Mouse (Mus musculus): ENCODE data around the gene Dlat. TPM values are rescaled to one million over a fixed set of nuclear protein-coding genes. Genes with fewer than 3 reads are reported as not detected.
A peak's percentile ranks its signal among the peaks of the same experiment; 100 is the strongest.

Gene Dlat
- polyA plus RNA-seq, 1 experiment from 2014 or later = 45.8 TPM

- Histone ChIP-seq H3K4me3 (no peak overlapping the region), H3K36me3 (peaks cover 47% of the 10 kb centered on the region), H3K4me1 (no peaks in the 10 kb centered on the region), H3K9ac (replicated peaks) (no peak overlapping the region), H3K27me3 (no peaks in the 10 kb centered on the region), H3K4me2 (replicated peaks) (no peak overlapping the region), H3K9me3 (no peaks in the 10 kb centered on the region), H3K27ac (replicated peaks) (no peak overlapping the region)
- ATAC-seq (ENCODE audit: low FRiP score, low read depth) = no peak
- WGBS = 76% methylated on average over 6 of the region's 6 CpGs
Measured at GRCm38 (mm10) chr9:50686866-50687652, 27.5 kb upstream of the Dlat start.

DNA sequence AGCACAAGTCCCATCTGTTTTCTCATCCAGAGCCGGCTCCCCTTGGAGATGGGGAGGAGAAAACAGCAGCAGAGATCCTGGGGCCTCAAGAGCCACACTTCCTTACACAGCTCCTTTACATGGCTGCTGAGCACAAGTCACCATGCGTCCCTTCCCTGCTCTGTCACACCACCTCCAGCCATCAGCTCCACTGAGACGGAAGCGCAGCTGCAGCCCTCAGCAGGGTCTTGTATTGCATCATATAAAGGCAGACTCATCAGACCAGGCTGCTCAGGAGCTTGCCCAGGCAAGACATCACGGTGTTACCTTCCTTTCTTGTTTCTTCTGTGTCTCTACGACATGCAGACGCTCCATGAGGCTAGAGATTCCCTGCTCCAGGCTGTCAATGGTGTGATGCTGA is 22.1 kb upstream of the Dlat start:
- no peak for ATAC-seq (ENCODE audit: low FRiP score, low read depth)
- no peaks in the 10 kb centered on the region for H3K9me3 ChIP-seq
- 65% methylated on average over 7 of the region's 7 CpGs for WGBS
- H3K4me1 ChIP-seq = no peaks in the 10 kb centered on the region
- no peaks in the 10 kb centered on the region for H3K27me3 ChIP-seq
- peaks cover 64% of the 10 kb centered on the region for H3K36me3 ChIP-seq
- H3K9ac ChIP-seq (replicated peaks) = no peak overlapping the region
- no peak overlapping the region for H3K4me3 ChIP-seq
- no peak overlapping the region for H3K27ac ChIP-seq (replicated peaks)
- H3K4me2 ChIP-seq (replicated peaks) = no peak overlapping the region

GRCm38 (mm10) chr9:50679406-50679805 is 19.8 kb upstream of the Dlat start:
- Histone ChIP-seq H3K4me3 (no peak overlapping the region), H3K4me1 (no peaks in the 10 kb centered on the region), H3K9me3 (no peaks in the 10 kb centered on the region), H3K27ac (replicated peaks) (no peak overlapping the region), H3K4me2 (replicated peaks) (no peak overlapping the region), H3K36me3 (peaks cover 64% of the 10 kb centered on the region), H3K27me3 (no peaks in the 10 kb centered on the region), H3K9ac (replicated peaks) (no peak overlapping the region)
- ATAC-seq (ENCODE audit: low FRiP score, low read depth) = no peak
- WGBS = 98% methylated on average over 1 of the region's 1 CpGs

DNA sequence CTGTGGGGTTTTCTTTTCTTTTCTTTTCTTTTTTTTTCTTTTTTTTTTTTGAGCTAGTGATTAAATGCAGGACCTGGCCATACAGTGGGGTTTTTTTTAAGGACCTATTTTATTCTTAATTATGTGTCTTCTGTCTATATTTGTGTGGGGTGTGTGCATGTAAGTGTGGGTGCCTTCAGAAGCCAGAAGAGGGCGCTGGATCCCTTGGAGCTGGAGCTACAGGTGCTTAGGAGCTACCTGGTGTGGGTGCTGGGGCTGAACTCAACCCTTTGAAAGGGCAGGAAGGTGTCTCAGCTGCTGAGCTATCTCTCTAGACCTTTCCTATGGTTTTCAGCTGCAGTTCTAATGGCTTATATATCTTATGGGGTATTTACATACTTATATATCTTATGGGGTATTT is 15.2 kb upstream of the Dlat start:
- Histone ChIP-seq H3K4me2 (replicated peaks) (no peak overlapping the region), H3K9ac (replicated peaks) (no peak overlapping the region), H3K4me1 (no peaks in the 10 kb centered on the region), H3K27ac (replicated peaks) (no peak overlapping the region), H3K4me3 (no peak overlapping the region), H3K27me3 (no peaks in the 10 kb centered on the region), H3K36me3 (peaks cover 23% of the 10 kb centered on the region; the same call in 1 of the 2 replicates), H3K9me3 (no peaks in the 10 kb centered on the region)
- no peak for ATAC-seq (ENCODE audit: low FRiP score, low read depth)
- WGBS = 9% methylated on average over 1 of the region's 1 CpGs

DNA sequence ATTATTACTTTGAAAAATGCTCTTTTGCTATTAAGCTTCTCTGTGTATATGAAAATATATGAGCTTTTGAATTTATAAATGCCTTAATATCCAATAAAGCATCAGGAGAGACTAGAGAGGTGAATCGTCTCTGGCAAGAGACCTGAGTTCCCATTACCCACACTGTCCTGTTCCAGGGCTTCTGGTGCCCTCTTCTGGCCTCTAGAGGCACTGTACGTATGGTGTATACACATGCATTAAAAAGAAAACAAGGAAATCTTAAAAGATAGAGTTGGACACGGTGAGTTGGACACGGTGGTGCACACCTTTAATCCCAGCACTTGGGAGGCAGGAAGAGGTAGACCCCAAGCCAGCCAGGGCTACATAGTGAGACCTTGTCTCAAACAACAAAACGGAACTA is 11.1 kb upstream of the Dlat start:
- Histone ChIP-seq H3K36me3 (peaks cover 27% of the 10 kb centered on the region), H3K4me2 (replicated peaks) (no peak overlapping the region), H3K27me3 (no peaks in the 10 kb centered on the region), H3K4me1 (no peaks in the 10 kb centered on the region), H3K9me3 (no peaks in the 10 kb centered on the region), H3K9ac (replicated peaks) (no peak overlapping the region), H3K27ac (replicated peaks) (no peak overlapping the region), H3K4me3 (no peak overlapping the region)
- WGBS = 36% methylated on average over 5 of the region's 5 CpGs
- 0 out of 2 replicates have a peak, but pooled peaks have one; percentile 12 for ATAC-seq (ENCODE audit: low FRiP score, low read depth)

DNA sequence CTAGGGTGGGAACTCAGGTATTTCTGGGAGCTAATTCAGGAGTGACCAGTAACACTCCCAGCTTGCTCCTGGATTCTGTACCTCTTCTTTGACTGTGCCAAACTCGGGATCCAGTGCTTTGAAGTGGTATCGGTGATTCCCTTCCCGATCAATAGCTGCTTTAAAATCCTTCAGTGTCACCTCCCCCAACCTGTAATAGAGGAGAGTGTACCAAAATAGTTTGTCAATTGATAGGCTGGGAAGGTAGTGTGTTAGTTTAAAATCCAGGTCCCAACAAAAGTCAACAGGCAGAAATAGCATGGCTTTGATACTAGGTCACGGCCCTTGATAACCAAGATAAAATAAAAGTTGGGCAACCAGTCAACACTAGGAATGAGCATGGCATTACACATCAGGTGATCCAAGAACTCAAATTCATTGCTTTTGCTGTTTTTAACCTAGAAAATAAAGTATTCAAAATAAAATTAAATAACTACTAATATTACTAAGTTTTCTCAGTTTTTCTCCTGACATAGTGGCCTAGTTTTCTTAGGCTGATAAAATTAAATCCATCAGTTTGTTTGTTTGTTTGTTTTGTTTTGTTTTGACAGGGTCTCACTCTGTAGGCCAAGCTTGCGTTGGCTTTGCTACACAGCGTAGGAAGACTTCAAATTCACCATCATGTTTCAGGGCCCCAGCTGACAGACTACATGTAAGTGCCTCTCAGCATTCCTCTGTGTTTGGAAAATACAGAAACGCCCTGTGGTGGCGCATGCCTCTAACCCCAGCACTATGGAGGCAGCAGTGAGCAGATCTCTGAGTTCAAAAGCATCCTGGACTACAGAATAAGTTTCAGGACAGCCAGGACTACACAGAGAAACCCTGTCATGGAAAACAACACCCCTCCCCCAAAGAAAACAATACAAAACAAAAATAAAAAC is 8.3 kb upstream of the Dlat start:
- no peak for ATAC-seq (ENCODE audit: low FRiP score, low read depth)
- H3K27me3 ChIP-seq = no peaks in the 10 kb centered on the region
- no peak overlapping the region for H3K27ac ChIP-seq (replicated peaks)
- H3K4me1 ChIP-seq = no peaks in the 10 kb centered on the region
- H3K4me2 ChIP-seq (replicated peaks) = no peak overlapping the region
- 86% methylated on average over 8 of the region's 8 CpGs for WGBS
- peaks cover 33% of the 10 kb centered on the region for H3K36me3 ChIP-seq
- no peak overlapping the region for H3K9ac ChIP-seq (replicated peaks)
- H3K9me3 ChIP-seq = no peaks in the 10 kb centered on the region
- no peak overlapping the region for H3K4me3 ChIP-seq

- Histone ChIP-seq H3K9ac (replicated peaks) (no peak overlapping the region), H3K27ac (replicated peaks) (no peak overlapping the region), H3K27me3 (no peaks in the 10 kb centered on the region), H3K4me3 (no peak overlapping the region), H3K9me3 (no peaks in the 10 kb centered on the region), H3K4me1 (no peaks in the 10 kb centered on the region), H3K4me2 (replicated peaks) (no peak overlapping the region), H3K36me3 (peaks cover 33% of the 10 kb centered on the region)
- ATAC-seq (ENCODE audit: low FRiP score, low read depth) = no peak
- 90% methylated on average over 6 of the region's 6 CpGs for WGBS
Measured at GRCm38 (mm10) chr9:50666442-50666841, 6.9 kb upstream of the Dlat start.

GRCm38 (mm10) chr9:50664826-50665225 is 5.2 kb upstream of the Dlat start:
- H3K4me2 ChIP-seq (replicated peaks) = no peak overlapping the region
- no peaks in the 10 kb centered on the region for H3K27me3 ChIP-seq
- no peak overlapping the region for H3K27ac ChIP-seq (replicated peaks)
- H3K9me3 ChIP-seq = no peaks in the 10 kb centered on the region
- ATAC-seq (ENCODE audit: low FRiP score, low read depth) = no peak
- 95% methylated on average over 5 of the region's 5 CpGs for WGBS
- H3K36me3 ChIP-seq = peaks cover 33% of the 10 kb centered on the region
- peaks cover 8% of the 10 kb centered on the region for H3K4me1 ChIP-seq
- H3K4me3 ChIP-seq = no peak overlapping the region
- H3K9ac ChIP-seq (replicated peaks) = no peak overlapping the region

DNA sequence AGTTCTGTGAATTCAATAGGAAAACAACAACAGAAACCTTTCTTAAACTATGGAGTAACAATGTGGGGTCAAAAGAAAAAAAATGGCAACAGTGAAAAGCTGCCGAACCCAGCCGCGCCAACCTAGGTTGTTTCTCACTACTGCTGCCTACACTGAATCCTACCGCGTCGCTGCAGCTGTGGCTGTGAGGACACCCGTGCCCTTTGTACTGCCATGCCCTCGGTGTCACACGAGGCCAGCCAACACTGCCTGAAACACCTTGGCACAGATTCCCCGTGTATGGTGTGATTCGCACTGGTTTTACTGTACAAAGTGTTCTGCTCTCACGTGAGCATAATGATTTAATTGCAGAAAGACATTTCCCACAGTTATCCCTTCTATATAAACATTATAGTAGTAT is 851 bp upstream of the Dlat start:
- no peaks in the 10 kb centered on the region for H3K27me3 ChIP-seq
- ATAC-seq (ENCODE audit: low FRiP score, low read depth) = no peak

DNA sequence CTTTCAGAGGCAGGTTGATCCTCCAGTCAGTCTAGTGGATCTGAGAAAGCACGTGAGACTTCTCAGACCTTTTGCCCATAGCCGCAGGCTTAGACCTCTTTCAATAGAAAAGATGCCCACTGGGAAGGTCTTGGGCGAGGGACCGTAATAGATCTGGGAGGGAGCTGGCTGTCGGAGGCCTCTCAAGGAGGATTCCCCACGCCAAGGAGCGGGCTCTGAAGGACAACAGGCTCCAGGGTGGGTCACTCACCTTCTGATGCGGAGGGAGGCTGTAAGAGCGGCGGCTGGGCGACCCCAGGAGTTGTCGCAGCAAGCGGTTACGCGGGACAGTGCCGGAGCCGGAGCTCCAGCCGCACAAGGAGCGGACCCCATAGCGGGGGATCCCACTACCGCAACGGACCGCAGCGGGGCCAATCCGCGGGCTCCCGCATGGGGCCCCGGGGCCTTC is 615 bp downstream of the Dlat start:
- H3K4me2 ChIP-seq (replicated peaks) = peak overlapping the region; percentile 75

More for the DNA sequence above, 851 bp upstream of the Dlat start:
- peaks cover 21% of the 10 kb centered on the region for H3K36me3 ChIP-seq
- H3K9me3 ChIP-seq = no peaks in the 10 kb centered on the region
- peak overlapping the region; percentile 94 for H3K4me3 ChIP-seq
- 22% methylated on average over 12 of the region's 12 CpGs for WGBS
- 0 out of 2 replicates have a peak overlapping the region, but pooled peaks have one; percentile 86 for H3K27ac ChIP-seq (replicated peaks)
- H3K9ac ChIP-seq (replicated peaks) = no peak overlapping the region
- peaks cover 22% of the 10 kb centered on the region for H3K4me1 ChIP-seq
- peak overlapping the region; percentile 75 for H3K4me2 ChIP-seq (replicated peaks)

DNA sequence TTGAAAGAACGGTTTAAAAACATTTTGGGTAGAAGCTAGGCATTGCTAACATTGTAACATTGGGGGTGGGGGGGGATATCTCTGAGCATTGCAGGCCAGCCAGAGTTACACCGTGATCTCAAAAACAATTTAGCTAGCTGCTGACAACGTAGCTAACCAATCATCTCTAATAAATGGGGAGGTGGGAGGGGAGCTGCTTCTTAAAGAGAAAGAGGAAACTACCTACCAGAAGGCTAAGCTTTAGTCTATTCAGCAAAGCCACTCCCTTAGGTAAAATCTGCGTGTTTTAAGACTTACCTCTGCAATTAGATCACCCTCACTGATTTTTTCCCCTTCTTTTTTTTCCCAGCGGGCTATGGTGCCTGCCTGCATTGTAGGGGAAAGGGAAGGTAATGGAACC is 1.2 kb downstream of the Dlat start:
- Histone ChIP-seq H3K9ac (replicated peaks) (peak overlapping the region; percentile 90), H3K4me3 (peak overlapping the region; percentile 94), H3K4me1 (peaks cover 22% of the 10 kb centered on the region), H3K27me3 (no peaks in the 10 kb centered on the region), H3K9me3 (no peaks in the 10 kb centered on the region), H3K27ac (replicated peaks) (no peak overlapping the region), H3K4me2 (replicated peaks) (peak overlapping the region; percentile 75), H3K36me3 (peaks cover 35% of the 10 kb centered on the region)
- 38% methylated on average over 5 of the region's 5 CpGs for whole genome bisulfite sequencing
- no peak for ATAC-seq (ENCODE audit: low FRiP score, low read depth)

More for the DNA sequence above, 615 bp downstream of the Dlat start:
- Histone ChIP-seq H3K4me3 (peak overlapping the region; percentile 94), H3K4me1 (peaks cover 22% of the 10 kb centered on the region), H3K27me3 (no peaks in the 10 kb centered on the region), H3K27ac (replicated peaks) (peak overlapping the region; percentile 86), H3K36me3 (peaks cover 29% of the 10 kb centered on the region; the same call in 1 of the 2 replicates), H3K9me3 (no peaks in the 10 kb centered on the region), H3K9ac (replicated peaks) (peak overlapping the region; percentile 90)
- WGBS = under 1% methylated on average over 28 of the region's 28 CpGs
- ATAC-seq (ENCODE audit: low FRiP score, low read depth) = no peak

GRCm38 (mm10) chr9:50650503-50650902 is 9.1 kb downstream of the Dlat start:
- no peak for ATAC-seq (ENCODE audit: low FRiP score, low read depth)
- no peaks in the 10 kb centered on the region for H3K9me3 ChIP-seq
- H3K4me3 ChIP-seq = no peak overlapping the region
- H3K4me1 ChIP-seq = no peaks in the 10 kb centered on the region
- WGBS = 95% methylated on average over 10 of the region's 10 CpGs
- H3K27me3 ChIP-seq = no peaks in the 10 kb centered on the region
- peaks cover 93% of the 10 kb centered on the region for H3K36me3 ChIP-seq
- no peak overlapping the region for H3K27ac ChIP-seq (replicated peaks)
- no peak overlapping the region for H3K4me2 ChIP-seq (replicated peaks)
- no peak overlapping the region for H3K9ac ChIP-seq (replicated peaks)

Measured in midbrain, embryonic 12.5 days (tissue).